Mouse (Mus musculus) monocyte, adult 2 months (primary cell): Measurements from ENCODE around the gene Zbtb48.
"Not testable (repeated sequence)": the region's sequence is repeated elsewhere in the genome, so short reads cannot be mapped to it uniquely, and the experiment has no call there.

Source experiments
- DNase-seq, 2 experiments: peaks; one replicate each; pipeline ENCODE4 v3.0.0; 2022; ENCODE audit warnings: low spot score in 2 of 2, low read depth in 1 of 2

Zbtb48 gene

DNA sequence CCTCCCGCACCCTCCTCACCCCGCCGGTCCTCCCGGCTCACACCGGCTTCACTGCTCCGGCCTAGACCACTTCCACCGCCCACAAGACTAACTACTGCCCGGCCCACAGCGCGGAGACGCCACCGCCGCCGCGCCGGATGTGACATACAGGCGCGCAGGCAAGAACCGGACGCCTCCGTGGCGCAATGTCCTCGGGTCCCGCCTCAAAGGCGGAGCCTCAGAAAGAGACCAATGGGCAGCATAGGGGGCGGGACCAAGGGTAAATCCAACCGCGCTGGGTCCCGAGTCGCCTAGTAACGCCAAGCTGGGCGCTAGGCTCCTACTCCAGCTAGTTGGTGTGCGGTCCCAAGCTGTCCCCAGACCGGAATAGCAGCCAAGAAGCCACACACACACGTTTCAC lies at the start of gene Zbtb48:
Zbtb48 (minus strand) TSS at position 148 of the 400 bp plus-strand sequence.
- DNase-seq = peak; percentile 91 to 94

DNA sequence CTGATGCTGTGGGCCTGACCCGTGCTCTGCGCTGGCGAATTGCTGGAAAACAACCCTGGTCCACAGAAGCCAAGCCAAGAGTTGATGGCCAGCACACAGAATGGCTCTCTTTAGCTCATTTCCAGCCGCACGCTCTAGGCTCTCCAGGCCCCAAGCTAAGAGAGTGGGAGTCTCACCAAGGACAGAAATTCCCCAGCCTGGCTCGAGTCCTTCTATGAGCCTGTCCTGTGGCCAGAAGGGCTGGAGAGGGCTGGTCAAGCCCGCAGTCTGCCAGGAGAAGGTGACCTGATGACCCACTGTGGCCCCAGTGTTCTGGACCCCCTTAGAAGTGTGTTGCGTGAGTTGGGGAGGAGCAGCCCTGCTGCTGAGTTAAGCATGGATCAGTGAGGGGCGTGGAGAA lies 49.7 kb upstream of the Zbtb48 start:
- DNase-seq = no peak

DNA sequence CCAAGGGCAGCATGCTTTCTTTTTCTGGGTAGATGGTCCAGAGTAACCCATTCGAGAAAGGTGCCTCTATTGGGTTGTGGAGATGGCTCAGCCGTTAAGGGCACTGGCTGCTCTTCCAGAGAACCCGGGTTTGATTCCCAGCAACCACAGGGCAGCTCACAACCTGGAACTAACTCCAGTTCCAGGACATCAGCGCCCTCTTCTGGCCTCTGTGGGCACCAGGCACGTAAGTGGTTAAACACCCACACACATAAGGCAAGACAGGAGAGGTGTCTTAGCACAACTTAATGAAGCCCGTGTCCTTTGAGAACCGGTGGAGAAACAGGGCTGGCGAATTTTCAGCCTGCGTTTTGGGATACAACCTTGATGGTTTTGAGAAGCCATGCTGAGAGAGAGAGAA lies 47.1 kb upstream of the Zbtb48 start:
- no peak for DNase-seq

DNA sequence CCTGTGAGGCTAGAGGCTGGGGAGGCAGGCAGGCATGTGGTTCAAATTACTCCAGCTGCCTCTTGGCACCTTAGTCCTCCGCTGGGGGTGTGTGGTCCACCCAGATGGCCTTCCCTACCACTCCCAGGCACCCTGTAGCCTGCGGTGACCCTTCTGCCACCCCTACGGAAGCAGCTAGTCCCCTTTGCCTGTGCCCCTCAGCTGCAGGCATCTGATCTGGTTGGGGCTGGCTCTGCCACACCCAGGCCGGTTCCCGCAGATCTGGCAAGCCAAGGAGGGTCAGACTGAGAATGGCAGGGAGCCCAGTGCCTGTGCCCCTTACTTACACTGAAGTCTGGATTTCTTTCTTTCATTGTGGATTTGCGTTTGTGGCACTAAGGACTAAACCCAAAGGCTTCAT lies 46.2 kb upstream of the Zbtb48 start:
- DNase-seq = no peak

DNA sequence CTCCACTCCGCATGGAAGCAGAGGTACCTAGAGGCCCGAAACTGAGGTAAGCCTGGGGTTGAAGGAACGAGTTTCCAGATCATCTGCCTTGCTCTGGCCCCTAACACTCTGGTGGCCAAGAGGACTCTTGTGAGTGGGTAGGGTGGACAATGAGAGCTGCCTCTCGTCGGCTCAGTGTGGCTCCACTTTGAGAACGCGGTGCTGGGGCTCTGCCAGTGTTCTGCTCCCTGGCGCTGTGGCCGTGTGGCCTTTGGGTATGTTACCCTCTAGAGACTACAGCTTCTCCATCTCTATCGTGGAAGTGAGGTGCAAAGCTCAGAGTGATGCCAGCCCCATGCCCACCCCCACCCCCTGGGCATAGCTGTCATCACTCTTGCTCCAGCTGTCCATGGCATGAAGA lies 45.2 kb upstream of the Zbtb48 start:
- no peak for DNase-seq

DNA sequence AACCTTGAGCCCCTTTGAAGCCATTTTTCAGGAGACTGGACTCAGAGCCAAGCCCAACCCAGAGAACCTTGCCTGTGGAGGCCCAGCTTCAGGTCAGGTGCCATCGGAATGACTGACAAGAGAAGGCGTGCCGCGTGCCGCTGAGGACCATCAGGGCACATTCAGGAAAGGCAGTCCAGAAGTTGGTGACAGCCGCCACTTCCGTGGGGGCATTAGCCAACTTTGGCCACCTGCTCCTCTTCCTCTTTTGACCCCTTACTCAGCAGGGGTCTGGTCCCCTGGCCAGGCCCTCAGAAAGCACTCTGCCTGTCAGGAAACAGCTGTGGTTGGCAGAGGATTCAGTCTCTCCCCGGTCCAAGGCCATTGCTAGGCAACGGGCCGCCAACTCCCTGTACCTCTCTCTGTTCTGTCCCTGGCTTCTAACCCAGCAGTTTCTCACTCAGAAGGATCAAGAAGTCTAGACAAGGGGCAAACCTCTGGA lies 44.7 kb upstream of the Zbtb48 start, which contains the start of gene Plekhg5:
Plekhg5 (plus strand) TSS at position 378 of the 481 bp plus-strand sequence.
- DNase-seq = no peak

DNA sequence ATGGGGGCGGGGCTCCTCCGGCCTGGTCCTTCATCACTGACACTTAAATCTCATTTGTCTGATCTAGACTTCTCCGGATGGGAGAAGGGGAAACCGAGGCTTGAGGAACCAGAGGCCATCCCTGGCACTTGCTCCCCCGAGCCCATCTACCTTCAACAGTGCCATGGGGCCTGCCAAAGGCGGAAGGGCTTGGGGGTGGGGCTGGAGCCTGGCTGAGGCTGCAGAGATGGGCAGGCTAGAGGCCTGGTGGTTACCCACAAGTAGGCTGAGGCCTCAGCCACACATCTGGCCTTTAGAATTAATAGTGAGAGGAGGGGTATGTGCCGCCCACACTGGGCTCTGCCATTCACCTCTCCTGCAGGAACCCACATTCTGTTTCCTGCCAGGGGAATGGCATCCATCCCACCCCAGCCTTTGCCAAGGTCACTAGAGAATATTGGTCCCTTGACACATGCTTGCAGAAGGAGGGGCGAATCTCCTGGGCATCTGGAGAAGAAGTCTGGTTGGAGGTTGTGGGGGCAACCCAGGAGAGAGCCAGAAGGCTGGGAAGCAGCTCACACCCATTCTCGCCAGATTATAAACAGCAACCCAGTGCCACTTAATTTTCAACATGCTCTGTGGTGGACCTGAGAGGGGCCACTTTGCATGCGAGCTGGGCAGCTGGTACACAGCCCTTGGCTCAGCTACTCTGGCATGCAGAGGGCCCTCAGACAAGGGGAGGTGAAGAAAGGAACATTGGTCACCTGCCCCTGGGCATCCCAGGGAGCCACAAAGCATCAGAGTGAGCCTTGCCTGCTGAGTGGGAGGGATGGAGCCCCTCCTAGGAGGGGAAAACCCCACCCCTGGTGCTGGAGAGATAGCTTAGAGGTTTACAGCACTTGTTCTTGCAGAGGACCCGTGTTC lies 43.3 kb upstream of the Zbtb48 start:
- DNase-seq = no peak

DNA sequence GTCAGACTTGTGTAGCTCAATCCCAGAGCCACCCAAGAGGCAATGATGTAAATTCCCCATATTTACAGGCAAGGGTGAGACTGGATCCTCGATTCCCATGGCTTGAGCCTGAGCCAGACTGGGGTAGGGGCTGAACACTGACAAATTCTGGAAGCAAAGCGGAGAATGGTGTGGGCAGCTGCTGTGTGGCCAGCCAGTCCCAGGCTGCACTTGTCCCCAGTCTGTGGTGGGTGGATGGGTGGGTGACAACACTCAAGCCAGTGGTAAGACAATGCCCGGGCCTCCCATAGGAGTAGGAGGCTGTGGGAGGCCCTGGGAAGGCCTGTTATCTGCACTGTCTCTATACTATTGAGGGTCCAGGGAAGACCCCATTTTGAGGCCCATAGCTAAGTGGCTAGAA lies 41.8 kb upstream of the Zbtb48 start:
- DNase-seq = no peak

DNA sequence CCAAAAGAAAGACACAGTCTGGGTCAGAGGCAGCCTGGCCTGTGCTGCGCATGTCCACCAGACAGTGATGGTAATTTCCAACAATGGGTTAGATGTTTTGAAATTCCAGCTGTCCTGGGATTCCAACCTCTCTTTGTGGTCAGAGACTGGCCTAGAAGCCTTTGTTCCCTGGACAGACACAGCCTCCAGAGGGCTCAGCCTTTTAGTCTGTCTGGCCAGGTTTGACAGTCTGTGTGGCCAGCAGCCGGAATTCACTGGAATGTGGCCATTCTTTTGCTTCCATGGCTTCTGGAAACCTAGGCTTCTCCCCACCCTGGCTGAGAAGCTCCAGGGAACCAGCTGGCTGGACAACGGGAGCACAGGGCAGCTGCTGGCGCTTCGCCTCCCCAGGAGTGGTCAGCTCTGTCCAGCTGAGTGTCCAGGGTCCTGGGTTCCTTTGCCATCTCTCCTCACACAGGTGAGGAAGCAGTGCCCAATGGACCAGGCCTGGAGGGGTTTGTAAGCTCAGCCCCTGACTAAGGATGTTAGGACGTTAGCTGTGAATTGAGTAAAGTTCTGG lies 40.8 kb upstream of the Zbtb48 start:
- DNase-seq = no peak

DNA sequence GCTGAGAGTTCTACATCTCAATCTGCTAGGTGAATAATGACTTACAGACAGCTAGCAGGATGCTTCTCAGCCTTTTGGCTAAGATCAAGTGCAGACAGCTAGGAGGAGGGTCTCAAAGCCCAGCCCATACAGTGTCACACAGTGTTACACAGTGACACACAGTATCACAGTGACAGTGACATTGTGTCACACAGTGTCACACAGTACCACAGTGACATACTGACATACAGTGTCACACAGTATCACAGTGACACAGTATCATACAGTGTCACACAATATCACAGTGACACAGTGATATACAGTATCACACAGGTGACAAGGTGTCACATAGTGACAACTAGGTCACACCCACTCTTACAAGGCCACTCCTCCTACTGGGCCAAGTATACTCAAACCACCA lies 39.8 kb upstream of the Zbtb48 start:
- DNase-seq = no peak

DNA sequence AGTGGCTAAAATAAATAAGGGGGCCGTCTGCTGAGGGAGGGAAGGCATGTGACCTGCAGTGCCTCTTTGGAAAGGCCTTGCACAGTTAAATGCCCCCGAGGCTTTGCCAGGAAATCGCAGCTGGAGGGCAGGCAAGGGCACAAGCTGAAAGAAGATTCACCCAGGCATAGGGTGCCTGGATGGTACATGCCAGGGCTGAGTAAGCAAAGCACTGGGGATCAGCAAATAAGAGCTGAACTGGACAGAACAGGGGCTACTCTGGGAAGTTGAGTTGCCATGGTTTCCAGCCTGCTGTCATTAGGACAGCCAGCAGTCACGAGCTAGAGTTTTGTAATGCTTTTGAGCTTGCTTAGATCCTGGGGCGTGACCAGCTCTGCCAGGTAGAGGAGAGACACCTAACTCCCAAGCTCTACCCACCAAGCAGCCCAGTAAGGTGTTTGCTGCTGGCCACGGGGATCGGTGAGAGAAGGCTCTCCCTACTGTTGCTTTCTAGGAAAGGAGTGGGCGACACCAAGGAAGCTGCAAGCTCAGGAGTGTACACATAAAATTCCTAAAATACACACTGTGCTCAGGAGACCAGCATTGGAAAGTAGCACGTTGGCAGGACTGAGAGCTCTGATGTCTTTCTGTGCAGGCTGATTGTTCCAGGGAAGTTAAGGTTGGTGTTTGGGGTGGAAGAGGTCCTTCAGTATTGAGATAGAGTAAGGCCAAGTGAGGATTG lies 35.1 kb upstream of the Zbtb48 start:
- no peak for DNase-seq

DNA sequence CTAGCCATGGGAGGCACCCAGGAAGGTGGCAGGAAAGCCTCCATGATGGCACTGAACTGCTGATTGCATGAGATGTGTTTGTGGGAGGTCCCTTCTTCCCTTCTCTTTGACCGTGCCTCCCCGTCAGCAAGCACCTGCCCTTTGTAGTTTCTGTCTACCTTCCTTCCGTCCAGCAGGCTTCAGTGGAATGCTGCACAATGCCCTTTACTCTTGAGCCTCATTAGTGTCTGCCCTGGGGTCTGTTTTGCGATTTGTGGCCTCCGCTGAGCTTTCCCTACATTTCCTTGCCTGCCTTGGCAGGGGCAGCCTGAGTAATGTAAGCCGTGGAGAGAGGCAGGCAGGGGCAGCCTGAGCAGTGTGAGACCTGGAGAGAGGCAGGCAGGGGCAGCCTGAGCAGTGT lies 17.1 kb upstream of the Zbtb48 start:
- DNase-seq = no peak

DNA sequence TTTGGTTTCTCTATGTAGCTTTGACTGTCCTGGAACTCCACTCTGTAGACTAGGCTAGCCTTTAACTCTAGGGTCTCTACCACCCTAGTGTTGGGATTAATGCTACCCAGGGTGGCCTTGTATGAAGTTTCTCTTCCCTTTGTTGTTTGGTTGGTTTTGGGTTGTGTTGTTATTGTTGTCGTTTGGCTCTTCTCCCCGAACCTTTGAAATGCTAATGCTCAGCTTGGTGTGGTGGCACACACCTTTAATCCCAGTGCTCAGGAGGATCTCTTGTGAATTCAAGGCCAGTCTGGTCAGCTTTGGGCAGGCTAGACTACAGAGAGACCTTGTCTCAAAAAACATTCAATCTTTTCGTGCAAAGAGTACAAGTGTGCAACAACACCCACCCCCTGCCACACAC lies 15.7 kb upstream of the Zbtb48 start:
- DNase-seq = no peak

DNA sequence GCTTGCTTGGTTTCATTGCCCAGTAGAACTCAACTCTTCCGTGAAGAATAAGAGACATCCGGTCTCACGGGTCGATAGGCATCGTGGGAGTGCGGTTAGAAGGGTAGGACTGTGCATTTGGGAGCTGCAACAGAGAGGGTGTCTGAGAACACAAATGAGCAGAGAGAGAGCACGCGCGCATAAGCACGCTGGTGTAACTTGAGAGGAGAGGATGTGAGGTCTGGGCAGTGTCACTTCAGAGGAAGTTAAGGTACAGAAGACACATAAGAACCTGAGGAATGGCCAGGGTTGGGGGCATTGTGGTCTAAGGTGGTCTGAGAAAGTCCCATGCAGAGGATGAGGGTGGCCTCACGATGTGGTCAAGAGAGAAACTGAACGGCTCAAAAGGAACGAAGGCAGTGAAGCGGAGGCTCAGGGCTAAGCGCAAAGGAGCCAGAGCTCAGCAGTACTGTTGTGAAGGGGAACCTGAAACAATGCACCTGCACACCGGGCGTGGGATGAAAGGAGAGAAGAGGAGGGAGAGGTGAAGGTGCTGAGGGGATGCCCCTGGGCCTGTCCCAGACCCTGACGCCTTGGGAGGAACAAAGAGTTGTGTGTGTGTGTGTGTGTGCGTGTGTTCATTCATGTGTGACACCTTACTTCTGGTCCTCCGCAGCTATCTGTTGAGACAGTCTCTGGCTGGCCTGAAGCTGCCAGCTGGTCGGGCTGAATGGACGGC lies 14.6 kb upstream of the Zbtb48 start:
- no peak for DNase-seq

DNA sequence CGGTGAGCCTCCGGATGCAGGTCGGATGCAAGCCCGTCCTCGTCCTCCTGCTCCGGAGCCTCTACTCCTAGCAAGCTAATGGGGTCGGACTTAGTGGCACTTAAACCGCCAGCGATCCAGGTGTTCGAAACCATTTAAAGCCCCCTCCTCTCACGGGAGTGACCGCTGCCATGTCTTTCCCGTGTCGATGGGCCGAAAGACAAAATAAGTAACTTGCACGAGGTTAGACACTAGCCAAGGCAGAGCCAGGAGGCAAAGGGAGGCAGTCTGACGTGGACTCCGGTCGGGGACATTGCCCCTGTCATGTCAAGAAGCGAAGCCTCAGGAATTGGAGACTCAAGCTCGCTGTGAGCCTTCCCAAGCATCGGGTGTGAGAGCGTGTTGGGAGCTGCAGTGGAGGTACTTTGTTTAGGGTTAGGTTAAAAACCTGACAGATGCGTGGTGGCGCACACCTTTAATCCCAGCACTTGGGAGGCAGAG lies 12.4 kb upstream of the Zbtb48 start:
- no peak for DNase-seq

DNA sequence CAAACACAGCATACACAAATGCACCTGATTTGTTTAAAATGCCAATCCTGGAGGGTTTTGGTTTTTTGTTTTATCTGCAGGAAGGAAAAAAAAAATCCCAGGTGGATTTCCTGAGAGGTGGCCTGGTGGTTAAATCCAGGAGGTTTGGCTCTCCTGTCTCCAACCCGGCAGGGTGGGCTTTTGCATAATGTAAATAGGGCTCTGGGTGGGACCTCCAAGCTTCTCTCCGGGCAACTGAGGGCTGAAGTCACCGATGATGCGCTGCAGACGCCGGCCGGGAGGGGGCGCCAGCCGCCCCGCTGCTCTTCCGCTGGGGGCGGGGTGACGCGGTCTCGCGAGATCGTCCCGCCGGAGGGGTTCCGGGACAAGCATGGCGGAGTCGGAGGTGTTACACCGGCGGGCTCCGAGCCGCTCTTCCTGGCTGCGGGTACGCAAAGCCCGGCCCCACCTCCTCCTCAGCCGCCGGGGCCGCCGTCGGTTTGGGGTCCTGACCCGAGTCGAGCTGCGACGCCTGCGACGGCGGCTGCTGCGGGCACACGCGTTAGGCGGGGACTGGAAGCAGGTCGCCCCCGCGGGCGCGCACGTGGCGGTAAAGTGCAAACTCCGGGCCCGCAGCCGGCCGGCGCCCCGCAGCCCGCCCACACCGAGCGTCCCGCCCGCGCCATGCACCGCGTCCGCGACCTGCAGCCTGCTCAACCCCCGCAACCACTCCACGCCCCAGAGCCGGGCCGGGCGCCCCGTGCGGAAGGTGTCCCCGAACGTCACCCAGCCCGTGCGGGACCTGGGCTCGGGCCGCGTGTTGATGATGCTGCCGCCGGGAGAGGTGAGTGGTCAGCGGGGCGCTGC lies 11.7 kb upstream of the Zbtb48 start, which contains the start of gene Nol9:
Nol9 (plus strand) TSS at position 337 of the 846 bp plus-strand sequence.
- peak; percentile 72 to 88 for DNase-seq

DNA sequence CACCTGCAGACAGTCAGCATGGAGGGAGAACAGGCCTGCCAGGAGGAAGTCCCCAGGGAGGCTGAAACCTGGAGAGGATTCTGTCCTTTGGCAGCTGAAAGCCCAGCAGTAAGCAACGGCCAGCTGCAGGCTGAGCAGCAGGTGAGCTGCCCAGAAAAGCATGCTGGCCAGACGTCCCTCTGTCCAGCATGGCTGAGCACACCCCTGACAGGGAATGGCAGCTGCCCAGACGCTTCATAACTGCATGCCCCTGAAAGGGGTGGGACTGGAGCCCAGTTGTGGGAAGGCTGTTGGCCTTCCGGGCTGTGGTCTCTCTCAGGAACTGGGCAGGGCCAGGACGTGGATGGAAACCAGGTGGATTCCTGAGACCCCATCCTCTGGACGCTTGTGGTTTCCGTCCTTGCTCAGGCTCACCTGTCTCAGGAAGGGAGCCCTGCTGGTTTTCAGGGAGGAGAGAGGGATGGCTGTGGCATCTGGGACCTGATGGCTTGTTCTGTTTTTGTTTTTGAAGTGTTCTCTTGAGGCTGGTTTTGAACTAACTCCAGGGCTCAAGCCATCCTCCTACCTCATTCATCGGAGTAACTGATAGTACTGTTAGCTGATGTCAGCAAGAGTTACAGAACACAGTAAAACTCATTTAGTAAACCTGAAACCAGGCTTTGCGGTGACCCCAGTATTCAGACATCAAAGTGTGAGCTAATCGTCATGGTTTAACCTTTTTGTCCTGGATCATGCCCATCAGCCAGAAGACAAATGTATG lies 10.9 kb upstream of the Zbtb48 start, which contains the start of gene Tas1r1:
Tas1r1 (minus strand) TSS at position 344 of the 760 bp plus-strand sequence.
- DNase-seq = no peak

DNA sequence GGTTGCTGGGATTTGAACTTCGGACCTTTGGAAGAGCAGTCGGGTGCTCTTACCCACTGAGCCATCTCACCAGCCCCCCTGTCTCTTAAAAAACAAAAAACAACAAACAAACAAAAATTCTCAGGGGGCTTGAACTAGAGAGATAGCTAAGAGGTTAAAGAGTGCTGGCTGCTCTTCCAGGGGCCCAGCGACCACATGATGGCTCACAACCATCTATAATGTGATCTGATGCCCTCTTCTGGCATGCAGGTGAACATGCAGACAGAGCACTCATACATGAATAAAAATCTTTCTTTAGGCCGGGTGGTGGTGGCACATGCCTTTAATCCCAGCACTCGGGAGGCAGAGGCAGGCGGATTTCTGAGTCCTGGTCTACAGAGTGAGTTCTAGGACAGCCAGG lies 9.0 kb upstream of the Zbtb48 start:
- not testable (repeated sequence) for DNase-seq

DNA sequence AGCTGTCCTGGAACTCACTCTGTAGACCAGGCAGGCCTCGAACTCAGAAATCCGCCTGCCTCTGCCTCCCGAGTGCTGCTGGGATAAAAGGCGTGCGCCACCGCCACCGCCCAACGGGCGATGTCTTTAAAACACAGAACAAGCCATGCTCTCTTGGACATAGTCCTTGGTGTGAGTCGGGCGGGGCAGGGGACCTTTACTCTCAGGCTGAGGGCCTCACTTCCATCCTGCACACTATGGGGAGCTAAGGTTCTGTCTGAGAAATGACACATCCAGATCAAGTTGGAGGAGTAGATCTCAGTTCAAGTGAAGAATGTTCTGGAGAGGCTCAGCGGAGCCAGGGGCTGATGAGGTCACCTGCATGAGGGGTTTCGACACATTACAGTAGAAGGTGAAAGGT lies 5.5 kb upstream of the Zbtb48 start:
- no peak for DNase-seq
